Mouse (Mus musculus) forebrain, embryonic 14.5 days (tissue): Measurements from ENCODE around the gene Ncapg. TPM values are rescaled to one million over a fixed set of nuclear protein-coding genes. Genes with fewer than 3 reads are reported as not detected.
A peak's percentile ranks its signal among the peaks of the same experiment; 100 is the strongest.
"Not testable (repeated sequence)": the region's sequence is repeated elsewhere in the genome, so short reads cannot be mapped to it uniquely, and the experiment has no call there.

Experiments used
- ATAC-seq: fragments of 200-750 bp; cut with Nextera tagmentation; 2 replicates; pipeline ENCODE4 v1.8.0; 2017; ENCODE audit warnings: mild to moderate bottlenecking, moderate library complexity
- DNase-seq: peaks from one replicate; pipeline ENCODE4 v3.0.0-alpha.2; 2015; ENCODE audit warnings: low spot score
- H3K27ac ChIP-seq: fragments of 300-500 bp; sonication (generic); 2 replicates; pipeline ENCODE4 v1.5.1; 2014; ENCODE audit warnings: low read depth, mild to moderate bottlenecking, control low read depth, low read length, moderate library complexity
- H3K27me3 ChIP-seq: fragments of 300-500 bp; sonication (generic); replicated peaks from 2 replicates; pipeline ENCODE4 v1.6.1; 2014; ENCODE audit warnings: low read length, control low read depth, mixed read lengths; ENCODE audit not compliant: control insufficient read depth, insufficient read depth
- H3K36me3 ChIP-seq: fragments of 300-500 bp; sonication (generic); 2 replicates; pipeline ENCODE4 v1.6.1; 2014; ENCODE audit warnings: low read length, control low read depth; ENCODE audit not compliant: control insufficient read depth, insufficient read depth
- H3K4me1 ChIP-seq: fragments of 300-500 bp; sonication (generic); 2 replicates; pipeline ENCODE4 v1.6.1; 2014; ENCODE audit warnings: antibody characterized with exemption, low read length, control low read depth; ENCODE audit not compliant: control insufficient read depth, insufficient read depth
- H3K4me2 ChIP-seq: fragments of 300-500 bp; sonication (generic); 2 replicates; pipeline ENCODE4 v1.6.1; 2014; ENCODE audit warnings: mild to moderate bottlenecking, control low read depth, low read length
- H3K4me3 ChIP-seq: fragments of 300-500 bp; sonication (generic); 2 replicates; pipeline ENCODE4 v1.5.1; 2014; ENCODE audit warnings: low read depth, low read length, control low read depth
- H3K9ac ChIP-seq: fragments of 300-500 bp; sonication (generic); 2 replicates; pipeline ENCODE4 v1.6.1; 2014; ENCODE audit warnings: mild to moderate bottlenecking, low read length, control low read depth, moderate library complexity
- H3K9me3 ChIP-seq: fragments of 300-500 bp; sonication (generic); replicated peaks from 2 replicates; pipeline ENCODE4 v1.6.1; 2016; ENCODE audit warnings: low read length, control low read depth, mixed read lengths; ENCODE audit not compliant: control insufficient read depth
- WGBS: fragments of 180-500 bp; shearing (Covaris S2); extraction: QIAGEN DNeasy Blood & Tissue Kit; methylation state at CpG from one replicate; pipeline ENCODE4 v1.1.7; 2014; 5-methylcytosine and 5-hydroxymethylcytosine counted together
- polyA plus RNA-seq: library from polyadenylated mRNA; unstranded; fragments of >200 nt; fragmentation: Nextera tagmentation; extraction: Ambion mirVana; gene quantifications from 2 replicates; pipeline ENCODE4 v1.2.1, GENCODE M21; 2014

Ncapg gene
- polyA plus RNA-seq, 1 experiment from 2014 or later: 32.1 TPM

GRCm38 (mm10) chr5:45658406-45658805 is 11.3 kb upstream of the Ncapg start:
- 93% methylated on average over 13 of the region's 13 CpGs for WGBS
- H3K4me1 ChIP-seq, H3K27me3 ChIP-seq, H3K36me3 ChIP-seq, ATAC-seq, H3K4me2 ChIP-seq, H3K27ac ChIP-seq, H3K4me3 ChIP-seq, H3K9me3 ChIP-seq, H3K9ac ChIP-seq, DNase-seq: not testable (repeated sequence)

DNA sequence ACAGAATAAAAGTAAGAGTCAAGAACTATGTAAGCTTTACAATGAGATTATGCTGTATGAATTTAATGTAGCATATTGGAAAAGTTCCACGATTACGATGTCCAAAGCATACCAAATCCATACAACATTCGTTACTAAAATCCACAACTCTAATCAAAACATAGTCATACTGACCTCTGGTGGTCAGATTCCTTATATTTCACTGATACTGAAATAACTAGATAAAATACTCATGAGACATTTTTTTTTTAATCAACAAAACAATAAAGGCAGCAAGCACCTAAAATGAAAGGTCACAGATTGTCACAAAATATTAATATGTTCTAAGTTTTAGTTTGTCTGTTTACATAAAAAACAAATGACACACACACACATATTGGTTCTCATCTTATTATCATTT is 1.4 kb upstream of the Ncapg start:
- no peak overlapping the region for H3K27ac ChIP-seq
- no peaks in the 10 kb centered on the region for H3K36me3 ChIP-seq
- H3K9ac ChIP-seq: no peak overlapping the region
- no peaks in the 10 kb centered on the region for H3K9me3 ChIP-seq
- no peak overlapping the region for H3K4me3 ChIP-seq
- H3K4me1 ChIP-seq: peaks cover 9% of the 10 kb centered on the region; the same call in 1 of the 2 replicates
- H3K4me2 ChIP-seq: peak overlapping the region; percentile 88; the same call in 1 of the 2 replicates
- ATAC-seq: no peak
- 20% methylated on average over 3 of the region's 3 CpGs for WGBS
- H3K27me3 ChIP-seq: no peaks in the 10 kb centered on the region
- DNase-seq: peak; percentile 85

GRCm38 (mm10) chr5:45668831-45669230 is 888 bp upstream of the Ncapg start:
- peak overlapping the region; percentile 77 for H3K9ac ChIP-seq
- peak overlapping the region; percentile 76 for H3K4me3 ChIP-seq
- 2% methylated on average over 3 of the region's 3 CpGs for WGBS
- ATAC-seq (no peak), DNase-seq (peak; percentile 14)
- peak overlapping the region; percentile 88 for H3K4me2 ChIP-seq
- no peaks in the 10 kb centered on the region for H3K36me3 ChIP-seq
- H3K27ac ChIP-seq: no peak overlapping the region; the same call in 1 of the 2 replicates
- H3K9me3 ChIP-seq: no peaks in the 10 kb centered on the region
- H3K27me3 ChIP-seq: no peaks in the 10 kb centered on the region
- peaks cover 9% of the 10 kb centered on the region; the same call in 1 of the 2 replicates for H3K4me1 ChIP-seq

- Histone ChIP-seq H3K27me3 (no peaks in the 10 kb centered on the region), H3K4me2 (peak overlapping the region; percentile 88), H3K9me3 (no peaks in the 10 kb centered on the region), H3K9ac (peak overlapping the region; percentile 77), H3K36me3 (no peaks in the 10 kb centered on the region), H3K4me3 (peak overlapping the region; percentile 76), H3K27ac (peak overlapping the region; percentile 65), H3K4me1 (peaks cover 9% of the 10 kb centered on the region; the same call in 1 of the 2 replicates)
- ATAC-seq (no peak; the same call in 1 of the 2 replicates), DNase-seq (no peak)
- WGBS: under 1% methylated on average over 27 of the region's 27 CpGs
Observed at GRCm38 (mm10) chr5:45669234-45669597, 503 bp upstream of the Ncapg start.

- H3K4me2 ChIP-seq: peak overlapping the region; percentile 86
- peak overlapping the region; percentile 82; the same call in 1 of the 2 replicates for H3K27ac ChIP-seq
- no peaks in the 10 kb centered on the region for H3K9me3 ChIP-seq
- H3K36me3 ChIP-seq: no peaks in the 10 kb centered on the region
- DNase-seq (peak; percentile 15), ATAC-seq (no peak)
- no peaks in the 10 kb centered on the region for H3K27me3 ChIP-seq
- H3K9ac ChIP-seq: peak overlapping the region; percentile 71
- H3K4me1 ChIP-seq: peaks cover 9% of the 10 kb centered on the region; the same call in 1 of the 2 replicates
- H3K4me3 ChIP-seq: peak overlapping the region; percentile 76
- under 1% methylated on average over 13 of the region's 13 CpGs for WGBS
Observed at GRCm38 (mm10) chr5:45670280-45670670, 556 bp downstream of the Ncapg start.

GRCm38 (mm10) chr5:45670894-45671494 is 1.3 kb downstream of the Ncapg start:
- DNase-seq (no peak), ATAC-seq (no peak)
- peak overlapping the region; percentile 76 for H3K4me3 ChIP-seq
- peaks cover 9% of the 10 kb centered on the region; the same call in 1 of the 2 replicates for H3K4me1 ChIP-seq
- no peaks in the 10 kb centered on the region for H3K27me3 ChIP-seq
- H3K9ac ChIP-seq: no peak overlapping the region; the same call in 1 of the 2 replicates
- H3K4me2 ChIP-seq: peak overlapping the region; percentile 86
- H3K36me3 ChIP-seq: peaks cover 4% of the 10 kb centered on the region; the same call in 1 of the 2 replicates
- H3K9me3 ChIP-seq: no peaks in the 10 kb centered on the region
- 50% methylated on average over 5 of the region's 5 CpGs for WGBS
- no peak overlapping the region for H3K27ac ChIP-seq

DNA sequence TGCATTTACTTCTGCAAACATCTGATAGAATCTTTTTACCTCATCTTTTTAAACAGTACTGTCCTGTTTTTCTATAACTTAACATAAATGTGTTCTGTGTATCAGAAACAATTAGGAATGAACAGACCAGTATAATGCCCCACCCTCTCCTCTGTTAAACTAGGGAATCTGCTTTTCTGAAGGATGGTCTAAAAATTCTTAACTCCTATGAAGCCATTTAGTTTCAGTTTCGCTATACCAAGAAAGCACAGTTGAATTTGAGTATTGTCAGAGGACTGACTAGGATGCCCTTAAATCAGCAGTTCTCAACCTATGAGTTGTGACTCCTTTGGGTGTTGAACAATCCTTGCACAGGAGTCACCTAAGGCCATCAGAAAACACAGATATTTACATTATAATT is 5.3 kb downstream of the Ncapg start:
- DNase-seq (no peak), ATAC-seq (no peak)
- Histone ChIP-seq H3K27me3 (no peaks in the 10 kb centered on the region), H3K9ac (no peak overlapping the region), H3K4me2 (no peak overlapping the region), H3K4me3 (no peak overlapping the region), H3K27ac (no peak overlapping the region), H3K4me1 (peaks cover 5% of the 10 kb centered on the region; the same call in 1 of the 2 replicates), H3K9me3 (no peaks in the 10 kb centered on the region), H3K36me3 (peaks cover 22% of the 10 kb centered on the region)
- 96% methylated on average over 1 of the region's 1 CpGs for WGBS

DNA sequence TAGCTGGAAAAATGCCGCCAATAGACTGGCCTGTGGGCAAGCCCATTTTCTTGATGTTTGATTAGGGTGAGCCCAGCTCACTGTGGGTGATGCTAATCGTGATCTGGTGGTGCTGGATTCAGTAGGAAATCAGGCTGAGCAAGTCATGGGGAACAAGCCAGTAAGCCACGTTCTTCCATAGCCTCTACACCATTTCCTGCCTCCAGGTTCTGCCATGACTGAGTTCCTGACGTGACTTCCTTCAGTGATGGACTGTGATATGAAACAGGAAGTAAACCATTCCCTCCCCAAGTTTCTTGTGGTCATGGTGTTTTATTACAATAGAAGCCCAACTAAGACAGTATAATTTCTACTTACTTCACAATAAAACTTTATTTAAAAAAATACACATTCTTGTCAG is 7.9 kb downstream of the Ncapg start:
- H3K9me3 ChIP-seq: no peaks in the 10 kb centered on the region
- no peak overlapping the region for H3K4me2 ChIP-seq
- no peak for ATAC-seq
- no peaks in the 10 kb centered on the region for H3K4me1 ChIP-seq
- peaks cover 24% of the 10 kb centered on the region for H3K36me3 ChIP-seq
- H3K4me3 ChIP-seq: no peak overlapping the region
- H3K9ac ChIP-seq: no peak overlapping the region
- 85% methylated on average over 4 of the region's 4 CpGs for WGBS
- H3K27me3 ChIP-seq: no peaks in the 10 kb centered on the region
- DNase-seq: no peak
- no peak overlapping the region for H3K27ac ChIP-seq

- DNase-seq (no peak), ATAC-seq (no peak)
- peaks cover 29% of the 10 kb centered on the region for H3K36me3 ChIP-seq
- no peaks in the 10 kb centered on the region for H3K9me3 ChIP-seq
- H3K4me2 ChIP-seq: no peak overlapping the region
- no peak overlapping the region for H3K9ac ChIP-seq
- no peak overlapping the region for H3K4me3 ChIP-seq
- H3K27me3 ChIP-seq: no peaks in the 10 kb centered on the region
- H3K27ac ChIP-seq: no peak overlapping the region
- no peaks in the 10 kb centered on the region for H3K4me1 ChIP-seq
Observed at GRCm38 (mm10) chr5:45679955-45680354, 10.2 kb downstream of the Ncapg start.
